Mouse (Mus musculus): ENCODE data around the gene Xxylt1. TPM values are rescaled to one million over a fixed set of nuclear protein-coding genes. Genes with fewer than 3 reads are reported as not detected.

Xxylt1 gene
- polyA plus RNA-seq, 1 experiment, result 12.5 TPM

GRCm38 (mm10) chr16:30936012-30936461 is 145.2 kb downstream of the Xxylt1 start:
- Histone ChIP-seq H3K4me3 (ENCODE audit: insufficient read depth, low read length) (no peak overlapping the region), H3K4me1 (ENCODE audit: control insufficient read depth, insufficient read depth, low read length) (peaks cover 27% of the 10 kb centered on the region), H3K27ac (ENCODE audit: insufficient read depth, low read depth, low read length) (no peak overlapping the region)
- no peak for TF ChIP-seq CTCF (IDR thresholded peaks at IDR 0.05; ENCODE audit: low read depth, low read length)
- no peak for TF ChIP-seq POLR2A (IDR thresholded peaks at IDR 0.05; ENCODE audit: borderline replicate concordance, low read depth, low read length)

- TF ChIP-seq CTCF (IDR thresholded peaks at IDR 0.05; ENCODE audit: low read depth, low read length), result no peak
- no peak for TF ChIP-seq POLR2A (IDR thresholded peaks at IDR 0.05; ENCODE audit: borderline replicate concordance, low read depth, low read length)
- Histone ChIP-seq H3K27ac (ENCODE audit: insufficient read depth, low read depth, low read length) (no peak overlapping the region), H3K4me1 (ENCODE audit: control insufficient read depth, insufficient read depth, low read length) (peaks cover 25% of the 10 kb centered on the region), H3K4me3 (ENCODE audit: insufficient read depth, low read length) (no peak overlapping the region)
Measured at GRCm38 (mm10) chr16:30934967-30935690, 146.1 kb downstream of the Xxylt1 start.

GRCm38 (mm10) chr16:30934205-30934780 is 146.9 kb downstream of the Xxylt1 start:
- Histone ChIP-seq H3K4me3 (ENCODE audit: insufficient read depth, low read length) (no peak overlapping the region), H3K27ac (ENCODE audit: insufficient read depth, low read depth, low read length) (no peak overlapping the region), H3K4me1 (ENCODE audit: control insufficient read depth, insufficient read depth, low read length) (peaks cover 17% of the 10 kb centered on the region)
- no peak for TF ChIP-seq POLR2A (IDR thresholded peaks at IDR 0.05; ENCODE audit: borderline replicate concordance, low read depth, low read length)
- no peak for TF ChIP-seq CTCF (IDR thresholded peaks at IDR 0.05; ENCODE audit: low read depth, low read length)

GRCm38 (mm10) chr16:30933366-30933765 is 147.9 kb downstream of the Xxylt1 start:
- Histone ChIP-seq H3K4me3 (ENCODE audit: insufficient read depth, low read length) (no peak overlapping the region), H3K4me1 (ENCODE audit: control insufficient read depth, insufficient read depth, low read length) (peaks cover 10% of the 10 kb centered on the region), H3K27ac (ENCODE audit: insufficient read depth, low read depth, low read length) (no peak overlapping the region)
- TF ChIP-seq POLR2A (IDR thresholded peaks at IDR 0.05; ENCODE audit: borderline replicate concordance, low read depth, low read length) (no peak), CTCF (IDR thresholded peaks at IDR 0.05; ENCODE audit: low read depth, low read length) (no peak)

GRCm38 (mm10) chr16:30932791-30933190 is 148.4 kb downstream of the Xxylt1 start:
- H3K27ac ChIP-seq (ENCODE audit: insufficient read depth, low read depth, low read length), result no peak overlapping the region

GRCm38 (mm10) chr16:30932196-30932595 is 149.0 kb downstream of the Xxylt1 start:
- Histone ChIP-seq H3K4me1 (ENCODE audit: control insufficient read depth, insufficient read depth, low read length) (peaks cover 3% of the 10 kb centered on the region; the same call in 1 of the 2 replicates), H3K27ac (ENCODE audit: insufficient read depth, low read depth, low read length) (no peak overlapping the region), H3K4me3 (ENCODE audit: insufficient read depth, low read length) (no peak overlapping the region)
- TF ChIP-seq CTCF (IDR thresholded peaks at IDR 0.05; ENCODE audit: low read depth, low read length) (no peak), POLR2A (IDR thresholded peaks at IDR 0.05; ENCODE audit: borderline replicate concordance, low read depth, low read length) (no peak)

More at GRCm38 (mm10) chr16:30932791-30933190, 148.4 kb downstream of the Xxylt1 start:
- no peak for TF ChIP-seq CTCF (IDR thresholded peaks at IDR 0.05; ENCODE audit: low read depth, low read length)
- no peak for TF ChIP-seq POLR2A (IDR thresholded peaks at IDR 0.05; ENCODE audit: borderline replicate concordance, low read depth, low read length)
- Histone ChIP-seq H3K4me1 (ENCODE audit: control insufficient read depth, insufficient read depth, low read length) (peaks cover 4% of the 10 kb centered on the region), H3K4me3 (ENCODE audit: insufficient read depth, low read length) (no peak overlapping the region)

- Histone ChIP-seq H3K4me3 (ENCODE audit: insufficient read depth, low read length) (no peak overlapping the region), H3K27ac (ENCODE audit: insufficient read depth, low read depth, low read length) (no peak overlapping the region), H3K4me1 (ENCODE audit: control insufficient read depth, insufficient read depth, low read length) (peaks cover 18% of the 10 kb centered on the region)
- no peak for TF ChIP-seq POLR2A (IDR thresholded peaks at IDR 0.05; ENCODE audit: borderline replicate concordance, low read depth, low read length)
- TF ChIP-seq CTCF (IDR thresholded peaks at IDR 0.05; ENCODE audit: low read depth, low read length), result no peak
Measured at GRCm38 (mm10) chr16:30929165-30929564, 152.1 kb downstream of the Xxylt1 start.

GRCm38 (mm10) chr16:30928076-30928750 is 153.0 kb downstream of the Xxylt1 start:
- Histone ChIP-seq H3K4me1 (ENCODE audit: control insufficient read depth, insufficient read depth, low read length) (peaks cover 23% of the 10 kb centered on the region), H3K27ac (ENCODE audit: insufficient read depth, low read depth, low read length) (no peak overlapping the region), H3K4me3 (ENCODE audit: insufficient read depth, low read length) (no peak overlapping the region)
- TF ChIP-seq POLR2A (IDR thresholded peaks at IDR 0.05; ENCODE audit: borderline replicate concordance, low read depth, low read length) (no peak), CTCF (IDR thresholded peaks at IDR 0.05; ENCODE audit: low read depth, low read length) (no peak)

- no peak overlapping the region for H3K4me3 ChIP-seq (ENCODE audit: insufficient read depth, low read length)
- TF ChIP-seq CTCF (IDR thresholded peaks at IDR 0.05; ENCODE audit: low read depth, low read length), result no peak
- TF ChIP-seq POLR2A (IDR thresholded peaks at IDR 0.05; ENCODE audit: borderline replicate concordance, low read depth, low read length), result no peak
- H3K4me1 ChIP-seq (ENCODE audit: control insufficient read depth, insufficient read depth, low read length), result peaks cover 33% of the 10 kb centered on the region
- no peak overlapping the region for H3K27ac ChIP-seq (ENCODE audit: insufficient read depth, low read depth, low read length)
Measured at GRCm38 (mm10) chr16:30925496-30925895, 155.7 kb downstream of the Xxylt1 start.

GRCm38 (mm10) chr16:30923899-30924298 is 157.3 kb downstream of the Xxylt1 start:
- H3K4me1 ChIP-seq (ENCODE audit: control insufficient read depth, insufficient read depth, low read length), result peaks cover 33% of the 10 kb centered on the region
- TF ChIP-seq CTCF (IDR thresholded peaks at IDR 0.05; ENCODE audit: low read depth, low read length), result no peak
- TF ChIP-seq POLR2A (IDR thresholded peaks at IDR 0.05; ENCODE audit: borderline replicate concordance, low read depth, low read length), result no peak
- no peak overlapping the region for H3K27ac ChIP-seq (ENCODE audit: insufficient read depth, low read depth, low read length)
- no peak overlapping the region for H3K4me3 ChIP-seq (ENCODE audit: insufficient read depth, low read length)
